Mouse (Mus musculus) bone marrow, adult 2 months (tissue): Measurements from ENCODE around the gene Cnot2.
"Not testable (repeated sequence)": the region's sequence is repeated elsewhere in the genome, so short reads cannot be mapped to it uniquely, and the experiment has no call there.

Experiments
- CTCF ChIP-seq: fragments of 200-500 bp; IDR thresholded peaks from 2 replicates; pipeline ENCODE4 v1.5.1; 2011; ENCODE audit warnings: low read length, control low read depth; ENCODE audit not compliant: control insufficient read depth, insufficient read depth
- POLR2A ChIP-seq: fragments of 200-500 bp; IDR thresholded peaks from 2 replicates; pipeline ENCODE4 v1.6.1; 2011; ENCODE audit warnings: low read depth, mild to moderate bottlenecking, control low read depth, low read length, borderline replicate concordance; ENCODE audit not compliant: control insufficient read depth

- TF ChIP-seq CTCF, POLR2A: not testable (repeated sequence)
Measured at GRCm38 (mm10) chr10:116576071-116576470, 5.2 kb downstream of the Cnot2 start.
